Mouse (Mus musculus) ES-E14 (cell line): ENCODE measurements around the gene Prrxl1.

ENCODE experiments used
- CHD2 ChIP-seq: IDR thresholded peaks from 2 replicates; pipeline ENCODE4 v1.6.1; 2014; ENCODE audit warnings: mild to moderate bottlenecking, low read depth, low read length, inconsistent platforms
- HCFC1 ChIP-seq: IDR thresholded peaks from 2 replicates; pipeline ENCODE4 v1.6.1; 2012; ENCODE audit warnings: low read length, inconsistent platforms, borderline replicate concordance; ENCODE audit not compliant: insufficient read depth
- MAFK ChIP-seq: IDR thresholded peaks from 2 replicates; pipeline ENCODE4 v1.6.1; 2014; ENCODE audit warnings: mild to moderate bottlenecking, low read depth, low read length, inconsistent platforms; ENCODE audit not compliant: insufficient read depth
- ZC3H11A ChIP-seq: IDR thresholded peaks from 2 replicates; pipeline ENCODE4 v1.6.1; 2012; ENCODE audit warnings: low read depth, mild to moderate bottlenecking, inconsistent platforms, low read length, borderline replicate concordance

DNA sequence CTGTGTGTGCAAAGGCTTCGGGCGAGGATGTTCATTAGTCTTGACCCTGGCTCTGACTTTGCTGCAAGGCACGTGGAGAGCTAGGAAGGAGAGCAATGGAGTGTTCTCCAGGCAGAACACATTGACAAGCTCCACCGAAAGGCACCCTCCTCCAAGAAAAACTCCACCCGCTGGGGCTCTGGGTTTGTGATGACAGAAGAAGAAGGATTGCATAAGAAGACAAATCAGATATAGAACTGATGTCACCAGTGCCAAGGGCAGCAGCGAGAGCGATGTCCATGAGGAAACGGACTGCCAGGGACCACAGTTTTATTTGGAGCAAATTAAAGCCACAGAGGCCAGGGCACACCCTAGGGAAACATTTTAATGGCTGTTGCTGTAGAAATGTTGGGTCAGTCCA lies 98.6 kb downstream of the Prrxl1 start:
- TF ChIP-seq HCFC1 (no peak), ZC3H11A (no peak), MAFK (no peak), CHD2 (no peak)
